Mouse (Mus musculus) stomach, embryonic 14.5 days (tissue): ENCODE results near the gene Rel. TPM values are rescaled to one million over a fixed set of nuclear protein-coding genes. Genes with fewer than 3 reads are reported as not detected.

Source experiments
- ATAC-seq: fragments of 200-750 bp; cut with Nextera tagmentation; 2 replicates; pipeline ENCODE4 v1.8.0; 2017; ENCODE audit warnings: low read depth, moderate TSS enrichment; ENCODE audit not compliant: insufficient number of reproducible peaks, insufficient read depth, low FRiP score
- H3K27ac ChIP-seq: fragments of 300-500 bp; sonication (generic); 2 replicates; pipeline ENCODE4 v1.5.1; 2014; ENCODE audit warnings: mild to moderate bottlenecking, low read length, moderate library complexity, mixed read lengths
- H3K27me3 ChIP-seq: fragments of 300-500 bp; sonication (generic); 2 replicates; pipeline ENCODE4 v1.6.1; 2014; ENCODE audit warnings: low read length, control low read depth, mixed read lengths; ENCODE audit not compliant: control insufficient read depth, insufficient read depth
- H3K36me3 ChIP-seq: fragments of 300-500 bp; sonication (generic); 2 replicates; pipeline ENCODE4 v1.6.1; 2014; ENCODE audit warnings: mild to moderate bottlenecking, control low read depth, low read length, moderate library complexity, mixed read lengths; ENCODE audit not compliant: control insufficient read depth, insufficient read depth
- H3K4me1 ChIP-seq: fragments of 300-500 bp; sonication (generic); 2 replicates; pipeline ENCODE4 v1.6.1; 2014; ENCODE audit warnings: low read length, control low read depth, mixed read lengths; ENCODE audit not compliant: control insufficient read depth, insufficient read depth
- H3K4me2 ChIP-seq: fragments of 300-500 bp; sonication (generic); replicated peaks from 2 replicates; pipeline ENCODE4 v1.6.1; 2014; ENCODE audit warnings: low read depth, low read length, control low read depth
- H3K4me3 ChIP-seq: fragments of 300-500 bp; sonication (generic); 2 replicates; pipeline ENCODE4 v1.5.1; 2014; ENCODE audit warnings: low read depth, low read length, control low read depth
- H3K9ac ChIP-seq: fragments of 300-500 bp; sonication (generic); replicated peaks from 2 replicates; pipeline ENCODE4 v1.6.1; 2014; ENCODE audit warnings: low read depth, mild to moderate bottlenecking, control low read depth, low read length, moderate library complexity, mixed read lengths
- H3K9me3 ChIP-seq: fragments of 300-500 bp; sonication (generic); 2 replicates; pipeline ENCODE4 v1.6.1; 2016; ENCODE audit warnings: low read depth, low read length, control low read depth; ENCODE audit not compliant: control insufficient read depth
- WGBS: fragments of 180-500 bp; shearing (Covaris S2); extraction: QIAGEN DNeasy Blood & Tissue Kit; methylation state at CpG from one replicate; pipeline ENCODE4 v1.1.7; 2014; 5-methylcytosine and 5-hydroxymethylcytosine counted together
- polyA plus RNA-seq: library from polyadenylated mRNA; unstranded; fragments of >200 nt; fragmentation: Nextera tagmentation; extraction: Ambion mirVana; gene quantifications from 2 replicates; pipeline ENCODE4 v1.2.1, GENCODE M21; 2014

The Rel gene
- polyA plus RNA-seq, 1 experiment from 2014 or later = 2.1 TPM

DNA sequence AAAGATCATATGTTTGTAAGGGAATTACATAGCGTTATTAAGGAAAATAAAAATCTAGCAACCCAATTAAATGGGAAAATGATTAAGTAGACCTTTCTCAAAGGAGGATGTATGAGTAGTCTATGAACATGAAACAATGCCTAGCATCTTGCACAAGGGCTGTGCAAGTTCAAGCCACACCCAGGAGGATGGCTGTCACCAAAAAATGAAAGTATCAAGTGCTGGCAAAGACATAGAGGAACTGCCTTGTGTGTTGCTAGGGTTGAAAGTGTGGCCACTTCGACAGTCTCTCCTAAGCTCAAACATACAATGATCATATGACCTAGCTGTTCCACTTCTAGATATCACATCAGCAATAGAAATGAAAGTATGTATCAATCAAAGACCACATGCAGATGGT, 51.9 kb downstream of the Rel start:
- Histone ChIP-seq H3K4me3 (no peak overlapping the region), H3K36me3 (peaks cover 35% of the 10 kb centered on the region), H3K4me2 (no peak overlapping the region), H3K9me3 (no peaks in the 10 kb centered on the region), H3K4me1 (no peaks in the 10 kb centered on the region), H3K27ac (no peak overlapping the region), H3K9ac (no peak overlapping the region), H3K27me3 (no peaks in the 10 kb centered on the region)
- ATAC-seq = no peak
- WGBS = 93% methylated on average over 2 of the region's 2 CpGs

DNA sequence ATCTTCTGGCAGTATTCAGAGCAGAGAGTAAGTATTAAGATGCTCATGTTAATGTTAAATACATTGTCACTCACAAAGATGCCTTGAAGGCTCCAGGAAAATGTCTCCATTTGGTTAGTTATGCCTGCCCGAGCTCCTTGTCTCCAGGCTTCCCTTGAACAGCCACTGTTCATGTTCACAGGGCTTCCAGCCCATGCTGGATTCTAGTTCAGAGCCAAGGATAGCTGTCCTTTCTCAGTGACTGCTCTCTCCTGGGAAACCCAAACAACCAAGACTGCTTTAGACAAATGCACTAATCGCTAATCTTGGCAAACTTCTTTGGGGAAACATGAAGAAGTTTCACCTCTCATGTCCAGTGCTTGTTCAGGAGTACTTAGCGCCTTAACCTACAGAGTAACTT, 58.5 kb downstream of the Rel start:
- Histone ChIP-seq H3K9ac (no peak overlapping the region), H3K27me3 (no peaks in the 10 kb centered on the region), H3K9me3 (no peaks in the 10 kb centered on the region), H3K4me1 (no peaks in the 10 kb centered on the region), H3K4me2 (no peak overlapping the region), H3K36me3 (peaks cover 44% of the 10 kb centered on the region), H3K27ac (no peak overlapping the region), H3K4me3 (no peak overlapping the region)
- WGBS = 93% methylated on average over 3 of the region's 3 CpGs
- no peak for ATAC-seq

DNA sequence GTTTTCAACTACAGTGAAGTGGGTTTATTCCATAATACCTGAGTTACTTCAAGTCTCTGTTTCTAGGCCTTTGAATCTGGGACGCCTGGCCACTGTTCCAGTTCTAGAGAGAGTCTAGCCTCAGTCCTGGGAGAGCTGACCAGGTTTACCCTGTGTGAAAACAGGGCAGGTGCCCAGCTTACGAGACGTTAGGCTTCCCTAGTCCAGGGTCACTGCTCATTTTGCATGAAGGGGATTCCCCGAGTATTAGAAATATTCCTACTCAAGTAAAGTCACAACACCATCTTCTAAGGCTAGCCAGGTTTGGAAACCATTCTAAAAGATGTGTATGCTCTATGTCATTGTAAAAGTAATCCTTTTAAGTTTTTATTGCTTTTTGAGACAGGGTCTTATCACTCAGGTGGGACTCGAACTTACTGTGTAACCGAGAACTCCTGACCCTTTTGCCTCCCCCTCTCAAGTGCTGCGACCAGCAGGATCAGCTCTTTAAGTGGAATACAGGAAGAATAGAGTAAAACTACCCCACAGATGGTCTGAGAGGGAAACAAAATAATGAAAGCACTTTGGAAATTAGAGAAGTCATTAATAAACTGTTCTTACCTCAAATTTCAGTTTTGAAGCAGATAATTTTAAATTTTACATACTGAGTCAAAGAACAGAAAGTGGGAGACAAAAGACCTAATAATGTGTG, 66.0 kb downstream of the Rel start:
- Histone ChIP-seq H3K9ac (no peak overlapping the region), H3K9me3 (no peaks in the 10 kb centered on the region), H3K27ac (no peak overlapping the region), H3K4me1 (peaks cover 3% of the 10 kb centered on the region; the same call in 1 of the 2 replicates), H3K36me3 (peaks cover 22% of the 10 kb centered on the region), H3K27me3 (no peaks in the 10 kb centered on the region), H3K4me3 (no peak overlapping the region), H3K4me2 (no peak overlapping the region)
- ATAC-seq = no peak
- 86% methylated on average over 7 of the region's 7 CpGs for WGBS

DNA sequence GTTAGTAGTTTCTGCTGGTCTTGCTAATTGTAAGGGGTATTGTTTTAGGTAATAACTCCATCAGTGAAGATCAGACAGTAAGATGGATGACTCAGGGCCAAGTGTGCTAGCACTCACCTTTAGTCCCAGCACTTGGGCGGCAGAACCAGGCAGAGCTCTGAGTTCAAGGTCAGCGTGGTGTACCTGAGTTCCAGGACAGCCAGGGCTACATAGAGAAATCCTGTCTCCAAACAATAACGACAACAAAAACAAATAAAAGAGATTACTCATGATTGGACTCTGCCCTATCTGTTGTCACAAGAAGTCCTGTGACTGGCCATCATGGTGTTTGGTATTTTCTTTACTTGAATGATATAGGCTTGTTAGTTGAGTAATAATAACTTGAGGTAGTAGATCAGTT, 68.9 kb downstream of the Rel start:
- peaks cover 3% of the 10 kb centered on the region; the same call in 1 of the 2 replicates for H3K4me1 ChIP-seq
- no peaks in the 10 kb centered on the region for H3K27me3 ChIP-seq
- WGBS = 86% methylated on average over 3 of the region's 3 CpGs
- no peak for ATAC-seq
- H3K9ac ChIP-seq = no peak overlapping the region
- no peak overlapping the region for H3K4me3 ChIP-seq
- no peak overlapping the region for H3K27ac ChIP-seq
- peaks cover 5% of the 10 kb centered on the region for H3K36me3 ChIP-seq
- no peaks in the 10 kb centered on the region for H3K9me3 ChIP-seq
- no peak overlapping the region for H3K4me2 ChIP-seq

DNA sequence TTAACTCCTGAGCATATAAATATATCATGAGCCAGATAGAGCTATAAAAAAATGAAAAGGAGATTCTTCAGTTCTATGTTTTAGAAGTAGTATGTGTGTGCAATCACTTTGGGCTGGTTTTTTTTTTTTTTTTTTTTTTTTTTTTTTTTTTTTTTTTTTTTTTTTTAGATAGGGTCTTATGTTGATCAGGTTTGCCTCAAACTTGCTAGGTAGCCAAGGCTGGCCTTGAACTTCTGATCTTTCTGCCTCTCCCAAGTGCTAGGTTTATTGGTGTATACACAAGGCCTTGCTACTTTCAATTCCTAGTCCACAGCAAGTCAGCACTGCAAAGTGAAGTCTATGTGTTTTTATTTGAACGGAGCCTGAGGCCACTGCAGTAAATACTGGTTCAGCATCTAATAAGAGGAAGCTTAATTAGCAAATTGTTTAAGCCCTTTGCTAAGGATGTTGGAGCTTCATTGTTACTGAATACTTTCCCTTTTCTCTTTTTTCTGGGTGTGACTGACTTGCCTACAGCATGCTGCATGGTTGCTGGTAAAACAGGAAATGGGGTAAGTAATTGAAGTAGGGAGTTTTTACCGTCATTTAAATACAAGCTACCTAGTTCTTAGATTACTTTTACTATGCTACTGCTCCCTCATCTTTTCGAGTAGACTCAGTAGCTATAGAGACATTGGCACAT, 71.2 kb downstream of the Rel start:
- H3K9me3 ChIP-seq = no peaks in the 10 kb centered on the region
- peaks cover 3% of the 10 kb centered on the region; the same call in 1 of the 2 replicates for H3K4me1 ChIP-seq
- no peak overlapping the region for H3K4me2 ChIP-seq
- H3K4me3 ChIP-seq = no peak overlapping the region
- peaks cover 5% of the 10 kb centered on the region for H3K36me3 ChIP-seq
- no peak overlapping the region for H3K27ac ChIP-seq
- H3K27me3 ChIP-seq = no peaks in the 10 kb centered on the region
- no peak for ATAC-seq
- no peak overlapping the region for H3K9ac ChIP-seq
- WGBS = 58% methylated on average over 3 of the region's 3 CpGs

DNA sequence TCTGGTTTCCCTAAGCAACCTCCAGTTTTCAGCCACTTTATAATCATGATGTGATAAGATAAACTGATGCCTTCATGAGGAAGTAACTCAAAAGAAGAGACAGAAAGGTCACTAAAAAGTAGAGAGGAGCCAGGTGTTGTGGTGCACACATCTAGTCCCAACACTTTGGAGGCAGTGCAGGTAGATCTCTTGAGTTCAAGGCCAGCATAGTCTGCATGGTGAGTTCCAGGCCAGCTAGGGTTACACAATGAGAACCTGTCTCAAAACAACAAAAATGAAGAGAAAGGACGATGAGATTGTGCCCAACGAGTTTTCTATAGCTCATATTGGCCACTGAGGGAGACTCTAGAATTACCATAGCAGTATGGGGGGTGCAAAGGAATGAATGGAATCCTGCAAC, 72.2 kb downstream of the Rel start:
- Histone ChIP-seq H3K4me1 (peaks cover 3% of the 10 kb centered on the region; the same call in 1 of the 2 replicates), H3K27ac (no peak overlapping the region), H3K9ac (no peak overlapping the region), H3K9me3 (no peaks in the 10 kb centered on the region), H3K27me3 (no peaks in the 10 kb centered on the region), H3K4me2 (no peak overlapping the region), H3K36me3 (peaks cover 5% of the 10 kb centered on the region), H3K4me3 (no peak overlapping the region)
- 69% methylated on average over 2 of the region's 2 CpGs for WGBS
- no peak for ATAC-seq

DNA sequence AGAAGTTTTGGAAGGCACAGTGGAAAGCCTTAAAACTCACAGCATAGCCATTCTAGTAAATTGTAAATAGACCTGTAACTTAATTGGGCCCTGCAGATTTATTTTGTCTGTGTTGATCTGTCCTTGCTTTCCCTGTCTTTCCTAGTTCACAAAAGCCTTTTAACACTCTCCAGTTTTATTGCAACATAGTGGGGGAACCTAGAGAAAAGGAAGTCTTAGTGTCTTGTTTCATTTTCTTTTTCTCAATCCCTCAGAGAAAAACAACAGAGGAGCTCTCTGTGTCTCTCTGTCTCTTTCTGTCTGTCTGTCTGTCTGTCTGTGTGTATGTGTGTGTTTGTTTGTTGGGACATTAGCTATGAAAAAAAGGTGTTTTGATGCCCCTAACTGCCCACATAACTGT, 74.9 kb downstream of the Rel start:
- Histone ChIP-seq H3K27me3 (no peaks in the 10 kb centered on the region), H3K27ac (no peak overlapping the region), H3K4me3 (no peak overlapping the region), H3K9me3 (no peaks in the 10 kb centered on the region), H3K4me2 (no peak overlapping the region), H3K9ac (no peak overlapping the region), H3K4me1 (peaks cover 3% of the 10 kb centered on the region; the same call in 1 of the 2 replicates), H3K36me3 (no peaks in the 10 kb centered on the region; the same call in 1 of the 2 replicates)
- no peak for ATAC-seq

DNA sequence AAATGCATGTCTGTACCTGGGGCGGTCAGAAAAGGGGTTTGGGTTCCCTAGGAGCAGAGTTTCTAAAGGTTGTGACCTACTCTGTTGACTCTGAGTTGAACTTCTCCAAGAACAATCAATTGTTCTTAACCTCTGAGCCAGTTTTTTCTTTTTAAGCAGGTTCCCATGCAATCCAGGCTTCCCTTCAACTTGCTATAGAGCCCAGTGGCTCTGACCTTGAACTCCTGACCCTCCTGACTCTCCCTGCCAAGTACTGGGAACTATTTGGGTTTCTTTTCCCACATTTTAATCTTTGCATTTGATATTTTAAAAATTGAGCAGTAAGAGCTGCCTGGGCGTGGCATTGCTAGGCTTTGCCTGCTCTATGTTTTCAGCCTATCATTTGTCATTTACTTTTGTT, 77.5 kb downstream of the Rel start:
- 89% methylated on average over 2 of the region's 2 CpGs for WGBS

More for the DNA sequence above, 77.5 kb downstream of the Rel start:
- H3K4me2 ChIP-seq = no peak overlapping the region
- no peak for ATAC-seq
- H3K27me3 ChIP-seq = no peaks in the 10 kb centered on the region
- H3K4me1 ChIP-seq = no peaks in the 10 kb centered on the region
- H3K27ac ChIP-seq = no peak overlapping the region
- no peak overlapping the region for H3K4me3 ChIP-seq
- H3K36me3 ChIP-seq = no peaks in the 10 kb centered on the region
- H3K9me3 ChIP-seq = no peaks in the 10 kb centered on the region
- H3K9ac ChIP-seq = no peak overlapping the region
